Mouse (Mus musculus): Measurements from ENCODE around the gene Rhox4f. TPM values are rescaled to one million over a fixed set of nuclear protein-coding genes. Genes with fewer than 3 reads are reported as not detected.

The Rhox4f gene
- polyA plus RNA-seq, 1 experiment from 2014 or later = not detected

Other genes with a start within 250 kb of the Rhox4f start
- not detected in 2 replicates for gene Rhox3a2, start 227.7 kb downstream of the Rhox4f start, polyA plus RNA-seq (2014; fragmentation: Nextera tagmentation; extraction: Ambion mirVana)
- gene Rhox4a2, start 216.9 kb downstream of the Rhox4f start, polyA plus RNA-seq (2014; fragmentation: Nextera tagmentation; extraction: Ambion mirVana) = 1.4 and 2.2 TPM in 2 replicates
- not detected in 2 replicates for gene Rhox2b, start 195.6 kb downstream of the Rhox4f start, polyA plus RNA-seq (2014; fragmentation: Nextera tagmentation; extraction: Ambion mirVana)
- gene Rhox4b, start 175.2 kb downstream of the Rhox4f start, polyA plus RNA-seq (2014; fragmentation: Nextera tagmentation; extraction: Ambion mirVana) = 0.85 and 0.86 TPM in 2 replicates
- gene Rhox2c, start 154.0 kb downstream of the Rhox4f start, polyA plus RNA-seq (2014; fragmentation: Nextera tagmentation; extraction: Ambion mirVana) = 1.00 and 1.2 TPM in 2 replicates
- not detected in 2 replicates for gene Rhox3c, start 149.1 kb downstream of the Rhox4f start, polyA plus RNA-seq (2014; fragmentation: Nextera tagmentation; extraction: Ambion mirVana)
- not detected in 2 replicates for gene Rhox4c, start 127.4 kb downstream of the Rhox4f start, polyA plus RNA-seq (2014; fragmentation: Nextera tagmentation; extraction: Ambion mirVana)
- 0.43 TPM in 1 of 2 replicates, not detected in the other for gene Rhox2d, start 114.3 kb downstream of the Rhox4f start, polyA plus RNA-seq (2014; fragmentation: Nextera tagmentation; extraction: Ambion mirVana)
- gene Rhox4d, start 93.3 kb downstream of the Rhox4f start, polyA plus RNA-seq (2014; fragmentation: Nextera tagmentation; extraction: Ambion mirVana) = not detected in 2 replicates
- gene Rhox2e, start 77.3 kb downstream of the Rhox4f start, polyA plus RNA-seq (2014; fragmentation: Nextera tagmentation; extraction: Ambion mirVana) = not detected in 2 replicates
- gene Rhox3e, start 65.7 kb downstream of the Rhox4f start, polyA plus RNA-seq (2014; fragmentation: Nextera tagmentation; extraction: Ambion mirVana) = not detected in 2 replicates
- 0.24 TPM in 1 of 2 replicates, not detected in the other for gene Rhox4e, start 50.3 kb downstream of the Rhox4f start, polyA plus RNA-seq (2014; fragmentation: Nextera tagmentation; extraction: Ambion mirVana)
- 0.38 and 0.98 TPM in 2 replicates for gene Rhox2f, start 36.3 kb downstream of the Rhox4f start, polyA plus RNA-seq (2014; fragmentation: Nextera tagmentation; extraction: Ambion mirVana)
- not detected in 2 replicates for gene Rhox3f, start 26.7 kb downstream of the Rhox4f start, polyA plus RNA-seq (2014; fragmentation: Nextera tagmentation; extraction: Ambion mirVana)
- not detected in 2 replicates for gene Rhox3g, start 20.9 kb upstream of the Rhox4f start, polyA plus RNA-seq (2014; fragmentation: Nextera tagmentation; extraction: Ambion mirVana)
- gene Rhox2g, start 35.8 kb upstream of the Rhox4f start, polyA plus RNA-seq (2014; fragmentation: Nextera tagmentation; extraction: Ambion mirVana) = not detected in 2 replicates
- gene Rhox4g, start 43.6 kb upstream of the Rhox4f start, polyA plus RNA-seq (2014; fragmentation: Nextera tagmentation; extraction: Ambion mirVana) = not detected in 2 replicates
- not detected in 2 replicates for gene Rhox3h, start 61.1 kb upstream of the Rhox4f start, polyA plus RNA-seq (2014; fragmentation: Nextera tagmentation; extraction: Ambion mirVana)
- gene Rhox2h, start 65.6 kb upstream of the Rhox4f start, polyA plus RNA-seq (2014; fragmentation: Nextera tagmentation; extraction: Ambion mirVana) = not detected in 2 replicates
- gene Rhox5, start 197.1 kb upstream of the Rhox4f start, polyA plus RNA-seq (2014; fragmentation: Nextera tagmentation; extraction: Ambion mirVana) = 1.8 and 2.1 TPM in 2 replicates
- gene Rhox6, start 219.2 kb upstream of the Rhox4f start, polyA plus RNA-seq (2014; fragmentation: Nextera tagmentation; extraction: Ambion mirVana) = not detected in 2 replicates
- gene Rhox7a, start 224.0 kb upstream of the Rhox4f start, polyA plus RNA-seq (2014; fragmentation: Nextera tagmentation; extraction: Ambion mirVana) = not detected in 2 replicates

Measured in embryonic facial prominence, embryonic 11.5 days (tissue).